Mouse (Mus musculus): ENCODE measurements around the gene Celsr2. TPM values are rescaled to one million over a fixed set of nuclear protein-coding genes. Genes with fewer than 3 reads are reported as not detected.
A peak's percentile ranks its signal among the peaks of the same experiment; 100 is the strongest.

Celsr2 gene
- total RNA-seq, 2 experiments from 2014 or later, result 2.3 to 6.5 TPM

DNA sequence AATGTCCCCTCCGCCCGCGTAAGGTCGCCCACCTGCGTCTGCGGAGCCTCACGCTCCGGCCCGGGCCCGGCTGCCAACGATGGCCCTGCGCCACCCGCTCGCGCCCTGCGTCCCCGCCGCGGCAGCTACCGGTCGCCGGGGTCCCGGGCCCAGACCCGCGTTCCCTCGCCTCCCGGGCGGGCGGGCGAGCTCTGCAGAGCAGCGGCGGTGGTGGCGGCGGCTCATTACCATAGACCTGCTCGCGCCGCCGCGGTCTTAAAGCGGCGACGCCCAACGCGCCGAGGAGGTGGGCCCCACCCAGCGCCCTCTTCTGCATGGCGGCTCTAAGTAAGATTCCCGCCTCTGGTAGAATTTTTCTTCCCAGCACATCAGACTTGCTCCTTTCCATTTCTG, 475 bp upstream of the Celsr2 start:
- ATAC-seq (replicated peaks; ENCODE audit: low FRiP score, low TSS enrichment, poor library complexity, severe bottlenecking), result peak; percentile 77

DNA sequence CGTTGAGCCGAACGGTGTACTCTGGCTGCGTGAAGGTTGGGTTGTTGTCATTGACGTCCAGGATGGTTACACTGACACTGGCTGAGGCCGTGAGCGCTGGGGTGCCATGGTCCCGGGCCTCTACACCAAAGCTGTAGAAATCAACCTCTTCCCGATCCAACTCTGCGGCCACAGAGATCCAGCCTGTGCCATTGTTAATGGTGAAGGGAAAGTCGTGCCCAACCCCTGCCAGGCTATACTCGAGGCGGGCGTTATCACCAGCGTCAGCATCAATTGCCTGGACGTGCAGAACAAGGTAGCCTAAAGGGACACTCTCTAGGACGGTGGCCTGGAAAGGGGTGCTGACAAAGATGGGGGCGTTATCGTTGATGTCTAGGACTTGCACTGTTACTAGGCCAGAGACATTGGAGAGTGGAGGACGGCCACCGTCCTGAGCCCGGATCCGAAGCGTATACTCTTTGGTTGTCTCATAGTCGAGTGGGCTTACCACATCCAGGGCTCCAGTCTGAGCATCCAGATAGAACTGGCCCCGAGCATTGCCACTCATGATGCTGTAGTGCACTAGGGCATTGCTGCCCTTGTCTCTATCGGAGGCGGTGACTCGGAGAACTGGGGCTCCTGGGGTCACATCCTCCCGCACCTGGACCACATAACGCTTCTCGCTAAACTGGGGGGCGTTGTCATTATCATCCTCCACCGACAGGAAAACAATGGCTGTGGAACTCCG, 1.6 kb downstream of the Celsr2 start:
- ATAC-seq (replicated peaks; ENCODE audit: low FRiP score, low TSS enrichment, poor library complexity, severe bottlenecking), result no peak

DNA sequence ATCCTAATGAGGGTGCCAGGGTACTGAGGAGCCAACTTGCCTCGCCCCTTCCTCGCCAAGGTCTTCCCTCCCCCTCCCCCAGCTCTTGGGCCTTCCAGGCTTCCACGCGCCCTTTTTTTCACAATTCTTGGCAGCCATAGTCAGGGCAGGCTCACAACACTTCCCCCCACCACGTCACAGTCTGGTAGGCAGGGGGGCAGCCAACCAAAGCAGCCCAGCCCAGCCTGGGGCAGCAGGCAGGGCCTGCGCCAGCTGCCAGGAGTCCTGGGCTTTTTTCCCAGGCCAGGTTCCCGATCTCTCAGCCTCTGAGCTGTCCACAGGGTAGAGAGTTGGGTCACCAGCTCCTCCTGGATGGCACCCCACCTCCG, 3.6 kb downstream of the Celsr2 start:
- ATAC-seq (replicated peaks; ENCODE audit: low FRiP score, low TSS enrichment, poor library complexity, severe bottlenecking), result no peak

DNA sequence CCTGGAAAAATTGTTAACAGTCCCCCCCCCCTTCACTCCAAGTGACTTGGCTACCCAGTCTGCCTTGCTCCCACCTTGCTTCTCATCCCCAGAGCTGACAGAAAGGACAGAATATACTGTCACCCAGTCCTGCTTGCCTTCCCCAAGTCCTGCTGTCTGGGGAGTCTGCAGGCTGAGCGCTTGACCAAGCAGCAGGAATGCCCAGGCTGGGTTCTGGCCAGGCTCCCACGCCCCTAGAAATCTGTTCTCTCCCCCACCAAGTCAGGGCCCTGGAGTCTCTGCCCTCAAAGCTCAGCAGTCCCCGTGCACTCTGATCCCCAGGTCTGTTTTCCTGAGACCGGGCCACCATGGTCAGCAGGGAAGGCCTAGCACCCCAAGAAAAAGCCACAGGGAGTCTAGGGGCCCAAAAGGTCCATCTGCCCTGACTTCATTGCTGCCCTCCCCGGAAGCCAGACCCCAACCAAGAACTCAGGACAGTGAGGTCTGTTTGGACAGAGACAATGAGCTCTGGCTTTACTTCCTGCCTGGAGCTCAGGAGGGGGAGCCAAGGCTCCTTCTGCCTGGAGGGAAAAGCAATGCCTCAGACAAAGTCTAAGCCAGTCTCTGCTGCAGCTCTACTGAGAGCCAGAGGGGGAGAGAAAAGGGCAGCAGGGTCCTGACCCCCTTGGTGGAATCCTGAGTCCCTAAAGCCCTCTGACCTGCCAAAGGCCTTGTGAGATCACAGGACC, 4.2 kb downstream of the Celsr2 start:
- ATAC-seq (replicated peaks; ENCODE audit: low FRiP score, low TSS enrichment, poor library complexity, severe bottlenecking), result no peak

DNA sequence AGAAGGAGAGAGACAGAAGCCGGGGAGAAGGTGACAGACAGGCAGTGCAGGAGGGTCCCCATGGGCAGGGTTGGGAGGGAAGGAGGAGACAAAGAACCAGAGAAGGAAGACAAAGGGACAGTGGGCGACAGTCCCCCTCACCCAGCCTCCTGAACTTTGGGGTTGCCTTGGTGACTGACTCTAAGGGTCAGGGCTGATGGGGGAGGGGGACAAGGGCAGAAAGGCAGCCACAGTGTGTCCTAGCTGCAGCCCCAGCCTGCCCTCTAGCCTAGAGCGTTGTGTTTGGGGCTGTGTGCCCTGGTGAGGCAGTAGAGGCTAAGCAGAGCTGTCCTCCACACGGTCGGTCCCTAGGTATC, 5.0 kb downstream of the Celsr2 start:
- no peak for ATAC-seq (replicated peaks; ENCODE audit: low FRiP score, low TSS enrichment, poor library complexity, severe bottlenecking)

DNA sequence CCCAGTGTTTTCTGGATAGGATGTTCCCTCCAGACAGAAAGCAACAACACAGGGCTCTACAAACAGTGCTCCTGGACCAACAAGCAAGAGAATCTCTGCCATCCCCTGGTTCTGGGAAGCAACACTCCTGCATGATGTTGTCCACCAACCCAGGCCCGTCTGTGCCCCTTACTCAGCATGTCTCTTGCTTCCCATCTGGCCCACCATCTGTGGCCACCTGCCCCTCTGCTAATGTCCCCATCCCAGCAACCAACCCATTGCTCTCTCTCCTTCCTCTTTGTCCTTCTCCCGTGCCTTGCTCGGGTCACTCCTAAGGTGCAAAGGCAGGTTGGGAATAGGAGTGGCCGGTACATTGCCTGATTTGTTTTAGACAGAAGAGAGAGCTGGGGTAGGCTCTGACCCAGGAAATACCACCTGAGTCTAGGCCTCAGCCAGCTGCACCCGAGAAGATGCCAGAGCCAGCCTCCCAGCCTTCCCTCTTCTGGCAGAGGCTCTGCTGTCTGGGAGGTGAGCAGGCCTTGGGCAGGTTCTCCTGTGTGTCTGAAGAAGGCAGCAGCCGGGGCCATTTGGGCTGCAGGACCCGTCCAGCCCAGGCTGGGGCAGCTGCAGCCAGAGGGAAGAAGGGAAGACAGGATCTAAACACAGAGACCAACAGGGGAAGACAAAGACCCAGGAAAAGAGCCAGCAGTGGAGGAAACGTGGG, 5.5 kb downstream of the Celsr2 start:
- ATAC-seq (replicated peaks; ENCODE audit: low FRiP score, low TSS enrichment, poor library complexity, severe bottlenecking), result no peak

DNA sequence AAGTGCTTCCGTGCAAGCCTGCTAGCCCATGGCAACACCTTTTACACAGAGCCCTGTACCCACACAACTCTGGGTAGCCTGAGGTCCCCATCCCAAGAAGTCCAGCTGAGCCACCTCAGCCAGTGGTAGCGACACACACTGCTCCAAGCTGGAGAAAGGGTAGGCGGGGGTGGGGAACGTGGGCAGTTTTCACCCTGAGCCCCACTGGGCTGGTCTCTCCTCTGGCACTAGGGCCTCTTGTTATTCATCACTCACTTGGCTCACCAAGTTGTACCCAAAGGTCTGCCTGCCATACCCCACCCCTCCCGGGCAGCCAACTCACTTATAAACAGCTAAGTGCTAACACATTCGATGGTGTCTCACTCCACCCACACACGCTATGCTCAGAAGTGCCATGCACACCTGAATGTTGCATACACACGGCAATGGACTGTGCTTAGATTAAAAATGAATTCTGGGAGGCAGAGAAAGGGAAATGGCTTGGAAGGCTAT, 6.8 kb downstream of the Celsr2 start:
- no peak for ATAC-seq (replicated peaks; ENCODE audit: low FRiP score, low TSS enrichment, poor library complexity, severe bottlenecking)

DNA sequence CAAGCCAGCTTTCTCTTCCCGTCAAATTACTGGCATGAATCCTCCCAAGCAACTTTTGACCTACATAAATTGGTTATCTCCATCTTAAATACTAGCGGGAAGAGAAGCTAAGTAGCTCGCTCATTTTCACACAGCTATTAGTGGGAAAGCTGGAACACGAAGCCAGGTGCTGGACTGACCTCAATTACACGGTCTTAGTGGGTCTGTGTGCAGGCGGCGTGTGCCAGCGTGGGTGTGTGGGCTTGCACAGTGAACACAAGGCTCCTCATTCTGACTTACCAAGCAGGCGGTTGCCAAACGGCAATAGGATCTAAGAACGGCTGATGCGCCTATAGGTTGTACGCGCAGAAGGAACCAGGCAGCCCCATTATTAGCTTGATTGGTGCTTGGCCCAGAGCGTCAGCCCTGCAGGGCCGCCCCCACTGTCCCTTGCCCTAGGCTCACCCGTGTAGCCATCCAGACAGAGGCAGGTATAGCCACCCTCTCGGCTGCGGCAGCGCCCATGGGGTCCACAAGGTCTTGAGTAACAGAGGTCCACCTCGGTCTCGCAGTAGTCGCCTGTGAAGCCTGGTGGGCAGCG, 9.0 kb downstream of the Celsr2 start:
- no peak for ATAC-seq (replicated peaks; ENCODE audit: low FRiP score, low TSS enrichment, poor library complexity, severe bottlenecking)

DNA sequence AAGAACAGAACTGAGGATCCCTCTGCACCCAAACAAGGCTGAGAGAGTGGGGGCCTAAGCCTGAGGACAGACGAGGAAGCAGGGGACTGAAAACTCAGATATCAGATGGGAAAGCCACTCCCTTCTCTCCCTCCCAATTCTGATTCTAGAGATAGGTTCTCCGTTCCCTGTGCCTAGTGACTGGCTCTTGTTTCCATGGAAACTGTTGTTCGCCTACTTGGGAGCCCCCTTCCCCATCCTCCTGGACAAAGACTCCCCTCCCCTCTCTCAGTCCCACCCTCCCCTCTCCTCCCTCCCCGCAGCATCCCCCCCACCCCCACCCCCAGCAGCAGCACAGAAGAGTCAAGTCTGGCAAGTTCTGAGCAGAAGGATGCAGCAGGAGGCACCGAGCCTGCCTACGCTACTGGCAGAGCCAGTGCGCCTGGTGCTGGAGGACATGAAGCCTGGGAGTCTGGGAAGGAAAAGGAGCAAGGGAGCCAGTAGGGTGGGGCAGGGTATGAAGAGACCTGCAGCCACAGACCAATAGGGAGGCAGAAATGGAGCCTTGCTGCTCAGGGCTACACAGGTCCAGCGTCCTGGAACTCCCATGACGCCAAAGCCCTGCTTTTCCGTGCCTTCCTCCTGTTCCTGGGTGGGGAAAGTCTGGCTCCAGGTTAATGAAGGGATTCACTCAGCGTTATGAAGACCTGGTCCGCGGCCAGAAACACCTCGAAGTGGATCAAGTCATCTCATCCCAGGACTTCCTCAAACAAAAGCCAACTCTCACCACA, 9.6 kb downstream of the Celsr2 start:
- no peak for ATAC-seq (replicated peaks; ENCODE audit: low FRiP score, low TSS enrichment, poor library complexity, severe bottlenecking)

DNA sequence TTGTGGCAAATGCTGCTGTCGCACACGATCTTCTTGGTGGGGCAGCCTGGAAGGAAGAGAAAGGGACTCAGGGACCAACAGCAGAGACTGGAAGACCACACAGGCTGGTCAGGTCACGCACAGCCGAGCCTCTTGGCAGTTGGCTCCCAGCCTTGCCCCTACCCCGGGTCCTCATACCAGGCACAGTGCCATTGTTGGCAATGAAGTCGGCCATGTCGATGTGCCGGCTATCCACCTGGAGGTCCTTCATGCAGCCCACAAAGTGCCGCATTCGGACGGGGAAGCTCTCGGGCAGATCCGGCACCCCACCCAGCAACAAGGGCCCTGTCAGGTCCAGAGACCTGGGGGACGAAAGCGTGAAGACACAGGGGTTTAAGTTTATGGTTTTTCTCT, 12.8 kb downstream of the Celsr2 start:
- ATAC-seq (replicated peaks; ENCODE audit: low FRiP score, low TSS enrichment, poor library complexity, severe bottlenecking), result no peak

DNA sequence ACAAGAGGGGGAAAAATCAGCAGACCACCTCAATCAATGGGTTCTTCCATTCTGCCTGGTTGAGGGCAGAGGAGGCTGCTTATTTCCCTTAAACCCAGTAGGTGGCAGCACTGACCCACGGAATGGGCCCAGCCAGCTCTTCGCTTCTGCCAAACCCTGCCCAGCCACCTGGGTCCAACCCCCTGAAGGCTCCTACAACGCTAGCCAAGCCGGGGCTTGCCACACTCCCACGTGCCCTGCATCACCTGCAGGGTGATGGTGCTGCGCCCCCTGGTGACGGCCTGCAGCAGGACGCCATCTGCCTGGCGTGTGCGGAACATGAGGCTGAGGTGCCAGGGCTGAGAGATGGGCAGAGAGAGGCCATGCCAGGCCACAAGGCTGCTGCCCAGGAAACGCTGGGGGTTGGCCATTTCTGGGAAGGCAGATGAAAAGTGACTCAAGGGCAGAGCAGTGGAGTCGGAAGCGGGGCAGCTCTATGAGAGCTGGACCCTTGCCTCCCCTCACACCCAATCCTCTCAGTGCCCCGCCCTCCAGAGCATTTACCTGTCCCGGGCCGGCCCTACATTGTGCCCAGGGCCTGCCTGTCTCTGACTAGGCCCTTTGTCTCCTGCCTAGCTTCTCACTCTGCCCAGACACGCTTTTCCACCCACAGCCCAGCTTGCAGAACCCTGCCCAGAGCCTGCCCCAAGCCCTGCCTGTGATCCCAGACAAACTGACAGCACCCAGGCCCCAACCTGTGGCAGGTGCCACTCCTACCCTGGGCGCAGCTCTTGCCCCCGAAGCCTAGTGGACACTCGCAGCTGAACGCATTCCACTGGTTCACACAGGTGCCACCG, 13.4 kb downstream of the Celsr2 start:
- ATAC-seq (replicated peaks; ENCODE audit: low FRiP score, low TSS enrichment, poor library complexity, severe bottlenecking), result peak; percentile 94

DNA sequence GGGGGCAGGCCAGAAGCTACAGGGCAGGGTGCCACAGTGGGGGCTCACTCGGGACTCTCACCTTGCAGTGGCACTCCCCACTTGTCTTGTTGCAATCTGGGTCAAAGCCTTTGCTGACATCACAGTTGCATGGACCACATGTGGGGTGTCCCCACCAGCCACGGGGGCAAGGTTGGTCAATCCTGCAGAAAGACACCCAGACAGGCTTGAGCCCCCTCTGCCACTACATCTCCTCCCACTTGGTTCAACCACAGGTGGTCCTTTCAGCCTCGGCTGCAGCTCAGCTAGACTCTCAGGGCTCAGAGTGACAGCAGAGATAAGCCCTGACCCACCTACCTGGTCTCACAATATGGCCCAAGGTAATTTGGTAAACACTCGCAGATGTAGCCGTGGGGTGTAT, 14.9 kb downstream of the Celsr2 start:
- no peak for ATAC-seq (replicated peaks; ENCODE audit: low FRiP score, low TSS enrichment, poor library complexity, severe bottlenecking)

DNA sequence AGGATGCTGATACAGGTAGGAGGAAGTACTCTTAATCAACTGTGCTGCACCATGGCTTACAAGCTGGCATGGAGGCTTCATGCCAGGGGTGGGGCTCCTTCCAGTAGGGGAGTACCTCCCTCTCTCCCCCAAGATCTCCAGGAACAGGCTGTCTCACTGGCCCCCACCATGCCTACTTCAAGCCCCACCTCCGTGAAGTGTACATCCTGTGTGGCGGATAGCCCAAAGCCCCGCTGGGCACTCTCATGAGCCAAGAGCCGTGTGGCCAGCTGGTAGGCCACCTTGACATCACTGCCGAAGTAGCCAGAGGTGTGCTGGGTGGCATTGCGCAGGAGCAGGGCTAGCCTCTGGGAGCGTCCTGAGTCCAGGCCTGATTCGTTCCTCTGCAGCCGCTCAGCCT, 17.1 kb downstream of the Celsr2 start:
- ATAC-seq (replicated peaks; ENCODE audit: low FRiP score, low TSS enrichment, poor library complexity, severe bottlenecking), result no peak

DNA sequence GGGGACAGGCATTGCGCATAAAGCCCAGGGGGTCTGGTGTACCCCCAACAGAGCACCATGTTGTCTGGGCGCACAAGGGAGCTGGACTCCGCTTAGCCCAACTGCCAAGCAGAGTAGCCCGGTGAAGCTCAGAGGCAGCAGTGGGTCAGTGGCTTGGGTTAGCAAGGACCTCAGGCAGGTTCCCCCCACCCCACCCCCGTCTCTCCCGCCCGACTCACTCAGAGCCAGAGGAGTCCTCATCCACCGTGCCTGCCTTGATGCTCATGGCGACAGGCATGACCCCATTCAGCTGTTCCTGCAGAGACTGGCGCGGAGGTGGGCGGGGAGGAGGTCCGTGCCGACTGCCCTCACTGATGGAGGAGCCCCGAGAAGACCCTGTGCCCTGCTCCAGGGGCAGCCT, 22.6 kb downstream of the Celsr2 start:
- no peak for ATAC-seq (replicated peaks; ENCODE audit: low FRiP score, low TSS enrichment, poor library complexity, severe bottlenecking)

DNA sequence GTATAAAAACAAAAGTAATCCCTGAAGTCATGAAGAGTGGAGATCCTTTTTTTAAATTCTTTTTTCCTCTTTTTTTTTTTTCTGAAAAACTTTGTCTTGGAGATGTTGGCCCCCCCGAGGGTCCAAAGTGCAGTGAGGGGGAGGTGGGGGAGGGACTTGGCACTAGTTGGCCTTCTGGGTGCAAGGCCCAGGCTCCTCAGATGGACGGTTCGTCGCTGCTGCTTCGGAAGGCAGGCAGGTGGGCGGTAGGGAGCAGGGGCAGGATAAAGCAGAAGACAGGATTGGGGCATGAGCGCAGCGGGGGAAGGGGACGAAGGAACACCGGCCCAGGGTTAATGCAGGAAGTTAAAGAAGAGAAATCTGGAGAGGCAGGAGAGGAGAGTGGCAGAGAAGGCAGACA, 23.1 kb downstream of the Celsr2 start:
- ATAC-seq (replicated peaks; ENCODE audit: low FRiP score, low TSS enrichment, poor library complexity, severe bottlenecking), result no peak

DNA sequence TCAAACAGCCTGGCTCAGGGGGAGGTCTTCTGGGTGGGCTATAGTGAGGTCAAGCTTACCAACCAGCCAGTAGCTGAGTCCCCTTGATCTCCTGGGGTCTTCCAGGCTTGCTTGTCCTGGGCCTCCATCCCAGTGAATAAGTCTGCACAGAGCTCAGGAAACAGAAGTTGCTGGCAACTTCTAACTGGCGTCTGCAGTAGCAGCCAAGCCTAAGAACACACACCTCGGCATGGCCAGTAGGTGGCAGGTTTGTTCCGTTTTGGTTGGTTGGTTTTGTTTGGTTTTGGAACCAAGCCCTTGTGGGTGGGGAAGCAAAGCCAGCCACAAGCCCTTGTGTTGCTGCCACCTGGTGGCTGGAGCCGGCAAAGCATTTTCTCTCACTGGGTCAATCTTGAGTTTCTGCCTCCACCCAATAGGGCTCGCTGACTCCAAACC, 26.2 kb downstream of the Celsr2 start:
- peak; percentile 86 for ATAC-seq (replicated peaks; ENCODE audit: low FRiP score, low TSS enrichment, poor library complexity, severe bottlenecking)

DNA sequence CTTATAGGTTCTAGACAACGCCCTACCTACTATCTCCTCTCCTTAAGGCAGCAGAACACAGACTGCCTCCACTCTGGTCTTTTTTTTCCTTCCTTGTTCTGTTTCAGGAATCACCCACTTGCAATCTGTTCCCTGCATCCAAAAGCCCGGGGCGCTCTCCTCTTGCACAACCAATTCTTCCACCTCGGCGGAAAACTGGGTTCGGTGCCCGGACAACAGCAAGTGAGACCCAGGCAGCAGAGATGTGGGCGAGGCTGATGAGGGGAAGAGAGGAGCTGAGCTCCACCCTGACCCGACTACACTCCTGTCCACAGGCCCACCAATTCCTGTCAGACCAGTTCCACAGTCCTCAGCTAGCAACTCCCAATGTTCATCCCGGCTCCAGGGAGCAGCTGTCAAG, 29.2 kb downstream of the Celsr2 start:
- ATAC-seq (replicated peaks; ENCODE audit: low FRiP score, low TSS enrichment, poor library complexity, severe bottlenecking), result no peak

DNA sequence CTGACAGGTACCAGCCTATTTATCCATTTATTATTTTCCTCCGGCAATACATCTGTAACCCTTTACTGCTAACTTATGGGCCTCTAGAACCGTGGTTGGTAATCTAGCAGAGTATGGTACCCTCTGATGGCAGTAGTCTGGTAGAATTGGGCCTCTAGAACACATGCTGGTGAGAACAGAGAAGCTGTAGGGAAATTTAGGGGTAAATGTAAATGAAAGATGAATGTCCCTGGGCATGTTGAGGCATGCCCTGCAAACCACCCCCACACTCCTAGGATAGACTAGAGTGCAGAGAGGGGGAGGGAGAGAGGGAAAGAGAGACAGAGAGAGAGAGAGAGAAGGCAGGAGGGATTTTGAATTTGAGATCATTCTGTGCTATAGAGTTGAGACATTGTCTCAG, 30.9 kb downstream of the Celsr2 start:
- ATAC-seq (replicated peaks; ENCODE audit: low FRiP score, low TSS enrichment, poor library complexity, severe bottlenecking), result no peak
